Mouse (Mus musculus) MEL (cell line): ENCODE measurements around the gene Lancl3. TPM values are rescaled to one million over a fixed set of nuclear protein-coding genes. Genes with fewer than 3 reads are reported as not detected.
A peak's percentile ranks its signal among the peaks of the same experiment; 100 is the strongest.

Experiments
- DNase-seq: peaks from one replicate; pipeline ENCODE4 v3.0.0; 2011; ENCODE audit warnings: low read depth, low spot score
- H3K27ac ChIP-seq: 2 replicates; pipeline ENCODE4 v1.5.1; 2012; ENCODE audit warnings: low read depth, mild to moderate bottlenecking, control low read depth, low read length, moderate library complexity; ENCODE audit not compliant: control insufficient read depth
- H3K27me3 ChIP-seq, 2 experiments: fragments of 150-350 bp in 1 of 2; sonication (generic) in 1 of 2; 2 replicates each; pipeline ENCODE4 v1.6.1; 2012; ENCODE audit warnings: low read length in 2 of 2, mild to moderate bottlenecking in 2 of 2, improper control_type of control experiment in 1 of 2, moderate library complexity in 1 of 2; ENCODE audit not compliant: insufficient read depth in 2 of 2, control insufficient read depth in 1 of 2
- H3K36me3 ChIP-seq, 2 experiments: 2 replicates each; pipeline ENCODE4 v1.6.1; 2012 to 2014; ENCODE audit warnings: low read length in 2 of 2, improper control_type of control experiment in 1 of 2, inconsistent platforms in 1 of 2, mild to moderate bottlenecking in 1 of 2; ENCODE audit not compliant: insufficient read depth in 2 of 2, control insufficient read depth in 1 of 2
- H3K4me1 ChIP-seq, 2 experiments: fragments of 150-350 bp in 1 of 2; sonication (generic) in 1 of 2; 2 replicates each; pipeline ENCODE4 v1.6.1; 2012; ENCODE audit warnings: low read length in 2 of 2, improper control_type of control experiment in 1 of 2, mild to moderate bottlenecking in 1 of 2; ENCODE audit not compliant: insufficient read depth in 2 of 2, control insufficient read depth in 1 of 2
- H3K4me3 ChIP-seq, 2 experiments: fragments of 150-350 bp in 1 of 2; sonication (generic) in 1 of 2; 2 replicates each; pipeline ENCODE4 v1.5.1; 2012; ENCODE audit warnings: low read depth in 2 of 2, low read length in 2 of 2, mild to moderate bottlenecking in 2 of 2, moderate library complexity in 2 of 2, control low read depth in 1 of 2, improper control_type of control experiment in 1 of 2; ENCODE audit not compliant: control insufficient read depth in 1 of 2, insufficient read depth in 1 of 2
- H3K79me2 ChIP-seq: 2 replicates; pipeline ENCODE4 v1.6.1; 2012; ENCODE audit warnings: mild to moderate bottlenecking, low read length, moderate library complexity; ENCODE audit not compliant: control insufficient read depth, poor library complexity, insufficient read depth
- H3K9ac ChIP-seq: 2 replicates; pipeline ENCODE4 v1.6.1; 2012; ENCODE audit warnings: low read depth, mild to moderate bottlenecking, control low read depth, low read length, moderate library complexity; ENCODE audit not compliant: control insufficient read depth, poor library complexity, severe bottlenecking
- H3K9me3 ChIP-seq: fragments of 150-350 bp; sonication (generic); replicated peaks from 2 replicates; pipeline ENCODE4 v1.6.1; 2012; ENCODE audit warnings: mild to moderate bottlenecking, low read length, improper control_type of control experiment, moderate library complexity; ENCODE audit not compliant: insufficient read depth
- BHLHE40 ChIP-seq: IDR thresholded peaks from 2 replicates; pipeline ENCODE4 v1.6.1; 2012; ENCODE audit warnings: low read depth, mild to moderate bottlenecking, inconsistent platforms, low read length, improper control_type of control experiment, borderline replicate concordance
- CHD1 ChIP-seq: IDR thresholded peaks from 2 replicates; pipeline ENCODE4 v1.6.1; 2012; ENCODE audit warnings: low read depth, mild to moderate bottlenecking, inconsistent platforms, low read length, improper control_type of control experiment
- CHD2 ChIP-seq: IDR thresholded peaks from 2 replicates; pipeline ENCODE4 v1.6.1; 2011; ENCODE audit warnings: low read length, improper control_type of control experiment
- CTCF ChIP-seq, 3 experiments: IDR thresholded peaks in 2 of 3; conservative IDR thresholded peaks in 1 of 3; 2 replicates each; pipeline ENCODE4 v1.5.1; 2011 to 2012; ENCODE audit warnings: low read length in 3 of 3, low read depth in 2 of 3, mild to moderate bottlenecking in 2 of 3, improper control_type of control experiment in 1 of 3, inconsistent platforms in 1 of 3, mixed read lengths in 1 of 3, moderate library complexity in 1 of 3; ENCODE audit not compliant: control insufficient read depth in 1 of 3, insufficient read depth in 1 of 3, poor library complexity in 1 of 3, severe bottlenecking in 1 of 3
- GABPA ChIP-seq: IDR thresholded peaks from 2 replicates; pipeline ENCODE4 v1.6.1; 2012; ENCODE audit warnings: low read depth, mild to moderate bottlenecking, inconsistent platforms, low read length, improper control_type of control experiment, moderate library complexity
- GATA1 ChIP-seq: IDR thresholded peaks from 2 replicates; pipeline ENCODE4 v1.6.1; 2011; ENCODE audit warnings: low read depth, low read length, improper control_type of control experiment
- HCFC1 ChIP-seq: IDR thresholded peaks from 2 replicates; pipeline ENCODE4 v1.6.1; 2012; ENCODE audit warnings: low read depth, mild to moderate bottlenecking, inconsistent platforms, low read length, improper control_type of control experiment, moderate library complexity
- JUND ChIP-seq: IDR thresholded peaks from 2 replicates; pipeline ENCODE4 v1.6.1; 2011; ENCODE audit warnings: low read depth, mild to moderate bottlenecking, improper control_type of control experiment, low read length
- KAT2A ChIP-seq: conservative IDR thresholded peaks from 2 replicates; pipeline ENCODE4 v1.6.1; 2012; ENCODE audit warnings: low read depth, low read length, improper control_type of control experiment, inconsistent platforms
- MAFK ChIP-seq: IDR thresholded peaks from 2 replicates; pipeline ENCODE4 v1.6.1; 2011; ENCODE audit warnings: low read depth, mild to moderate bottlenecking, low read length, improper control_type of control experiment, borderline replicate concordance
- MEF2A ChIP-seq: IDR thresholded peaks from 2 replicates; pipeline ENCODE4 v1.6.1; 2014; ENCODE audit warnings: low read depth, mild to moderate bottlenecking, inconsistent platforms, low read length, improper control_type of control experiment; ENCODE audit not compliant: poor library complexity, insufficient replicate concordance, severe bottlenecking; ENCODE audit errors: extremely low read depth
- MXI1 ChIP-seq: IDR thresholded peaks from 2 replicates; pipeline ENCODE4 v1.6.1; 2011; ENCODE audit warnings: mild to moderate bottlenecking, low read depth, low read length, improper control_type of control experiment
- MYB ChIP-seq: IDR thresholded peaks from 2 replicates; pipeline ENCODE4 v1.6.1; 2011; ENCODE audit warnings: mild to moderate bottlenecking, low read depth, low read length, improper control_type of control experiment
- NRF1 ChIP-seq: IDR thresholded peaks from 2 replicates; pipeline ENCODE4 v1.6.1; 2014; ENCODE audit warnings: low read depth, mild to moderate bottlenecking, inconsistent platforms, low read length, improper control_type of control experiment, moderate library complexity; ENCODE audit not compliant: poor library complexity, insufficient read depth, severe bottlenecking
- POLR2AphosphoS2 ChIP-seq: IDR thresholded peaks from 2 replicates; pipeline ENCODE4 v1.6.1; 2011; ENCODE audit warnings: low read length, improper control_type of control experiment
- RCOR1 ChIP-seq: IDR thresholded peaks from 2 replicates; pipeline ENCODE4 v1.6.1; 2012; ENCODE audit warnings: low read depth, mild to moderate bottlenecking, inconsistent platforms, low read length, improper control_type of control experiment
- TBP ChIP-seq: IDR thresholded peaks from 2 replicates; pipeline ENCODE4 v1.8.0; 2011; ENCODE audit warnings: low read depth, low read length, improper control_type of control experiment
- TCF12 ChIP-seq: IDR thresholded peaks from 2 replicates; pipeline ENCODE4 v1.6.1; 2014; ENCODE audit warnings: low read depth, mild to moderate bottlenecking, inconsistent platforms, low read length, improper control_type of control experiment, moderate library complexity
- USF1 ChIP-seq: IDR thresholded peaks from 2 replicates; pipeline ENCODE4 v1.6.1; 2014; ENCODE audit warnings: low read depth, mild to moderate bottlenecking, inconsistent platforms, low read length, improper control_type of control experiment, moderate library complexity
- USF2 ChIP-seq, 2 experiments: IDR thresholded peaks; 2 replicates each; pipeline ENCODE4 v1.6.1; 2011 to 2012; ENCODE audit warnings: improper control_type of control experiment in 2 of 2, low read length in 2 of 2, borderline replicate concordance in 1 of 2, inconsistent platforms in 1 of 2, low read depth in 1 of 2, mild to moderate bottlenecking in 1 of 2; ENCODE audit not compliant: insufficient read depth in 1 of 2
- ZC3H11A ChIP-seq: IDR thresholded peaks from 2 replicates; pipeline ENCODE4 v1.6.1; 2012; ENCODE audit warnings: low read depth, mild to moderate bottlenecking, inconsistent platforms, low read length, improper control_type of control experiment
- ZKSCAN1 ChIP-seq: IDR thresholded peaks from 2 replicates; pipeline ENCODE4 v1.6.1; 2012; ENCODE audit warnings: low read depth, mild to moderate bottlenecking, inconsistent platforms, low read length, improper control_type of control experiment, moderate library complexity
- polyA plus RNA-seq, 2 experiments: library from polyadenylated mRNA; stranded (reverse) in 1 of 2; unstranded in 1 of 2; fragments of >175 nt in 1 of 2; fragments of >200 nt in 1 of 2; gene quantifications; 2 replicates each; pipeline versions ENCODE4 v1.2.1 to v1.2.4; 2012; ENCODE audit warnings: low replicate concordance in 2 of 2, low read depth in 1 of 2; ENCODE audit not compliant: insufficient read length in 2 of 2, insufficient read depth in 1 of 2, missing spikeins in 1 of 2
- total RNA-seq: library from RNA; depleted of rRNA; stranded (reverse); fragments of 300-350 nt; gene quantifications from 2 replicates; pipeline ENCODE4 v1.2.3, GENCODE M21; 2012

Gene Lancl3
- total and polyA plus RNA-seq, 3 experiments = 0.03 TPM; not detected in 2

- TF ChIP-seq USF2 (IDR thresholded peaks at IDR 0.05; ENCODE audit: borderline replicate concordance in 1 of 2, insufficient read depth in 1 of 2, low read depth in 1 of 2, low read length in 2 of 2) (no peak), CTCF (IDR thresholded peaks at IDR 0.05 in 2 of 3, conservative IDR thresholded peaks at IDR 0.05 in 1 of 3; ENCODE audit: control insufficient read depth in 1 of 3, insufficient read depth in 1 of 3, low read depth in 2 of 3, low read length in 3 of 3, poor library complexity in 1 of 3, severe bottlenecking in 1 of 3) (no peak), TCF12 (peak; percentile 58; the same call in 1 of the 2 replicates), USF1 (no peak), ZKSCAN1 (no peak)
Observed at GRCm38 (mm10) chrX:9257831-9258230, 58.1 kb downstream of the Lancl3 start (continued).

GRCm38 (mm10) chrX:9259267-9259666, 59.6 kb downstream of the Lancl3 start:
- Histone ChIP-seq H3K79me2 (no peaks in the 10 kb centered on the region), H3K4me3 (no peak overlapping the region), H3K4me1 (peaks cover 12 to 18% of the 10 kb centered on the region in 2 experiments), H3K27ac (no peak overlapping the region), H3K9ac (no peak overlapping the region), H3K27me3 (no peaks in the 10 kb centered on the region), H3K9me3 (no peaks in the 10 kb centered on the region), H3K36me3 (peaks cover 0 to 27% of the 10 kb centered on the region in 2 experiments; a peak in 2 of 4 replicates)
- peak; percentile 71 for DNase-seq
- peak; percentile 89 for TF ChIP-seq TBP
- TF ChIP-seq KAT2A = no peak
- peak; percentile 33; the same call in 1 of the 2 replicates for TF ChIP-seq RCOR1
- no peak for TF ChIP-seq MEF2A

DNA sequence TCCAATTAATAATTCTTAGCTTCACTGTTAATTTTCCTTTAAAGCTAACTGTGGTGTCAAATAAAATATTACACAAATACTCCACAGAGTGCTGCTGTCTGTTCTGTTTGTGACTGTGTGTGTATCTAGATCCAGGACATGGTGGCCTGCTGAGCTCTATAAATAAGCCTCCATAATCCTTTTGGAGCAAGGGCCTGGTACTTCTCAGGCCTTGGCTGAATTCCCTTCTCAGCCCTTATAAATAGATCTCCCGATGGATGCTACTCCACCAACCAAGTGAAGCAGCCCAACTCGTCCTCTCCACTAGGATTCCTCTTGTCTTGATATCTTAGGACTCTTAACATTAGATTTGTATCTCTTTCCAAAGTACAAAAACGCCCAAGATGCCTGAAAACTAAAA, 71.4 kb downstream of the Lancl3 start:
- H3K4me3 ChIP-seq = no peak overlapping the region; a peak in 2 of 4 replicates
- no peak overlapping the region for H3K27ac ChIP-seq
- peaks cover 9 to 15% of the 10 kb centered on the region in 2 experiments; a peak in 3 of 4 replicates for H3K4me1 ChIP-seq
- TF ChIP-seq MAFK = no peak
- no peak for TF ChIP-seq CHD2
- TF ChIP-seq POLR2AphosphoS2 = no peak
- TF ChIP-seq HCFC1 = no peak
- no peak for TF ChIP-seq MXI1
- TF ChIP-seq USF2 (IDR thresholded peaks at IDR 0.05; ENCODE audit: borderline replicate concordance in 1 of 2, insufficient read depth in 1 of 2, low read depth in 1 of 2, low read length in 2 of 2) = no peak
- TF ChIP-seq JUND = no peak
- no peak for TF ChIP-seq CHD1
- no peak for TF ChIP-seq ZKSCAN1
- TF ChIP-seq ZC3H11A = no peak
- TF ChIP-seq GATA1 = no peak
- TF ChIP-seq GABPA = no peak
- TF ChIP-seq CTCF (IDR thresholded peaks at IDR 0.05 in 2 of 3, conservative IDR thresholded peaks at IDR 0.05 in 1 of 3; ENCODE audit: control insufficient read depth in 1 of 3, insufficient read depth in 1 of 3, low read depth in 2 of 3, low read length in 3 of 3, poor library complexity in 1 of 3, severe bottlenecking in 1 of 3) = no peak
- TF ChIP-seq NRF1 = no peak
- no peak for TF ChIP-seq BHLHE40
- TF ChIP-seq KAT2A = no peak
- TF ChIP-seq MYB = no peak
- TF ChIP-seq MEF2A = no peak
- H3K9ac ChIP-seq = no peak overlapping the region; the same call in 1 of the 2 replicates
- H3K36me3 ChIP-seq = peaks cover 0 to 18% of the 10 kb centered on the region in 2 experiments; a peak in 3 of 4 replicates
- no peaks in the 10 kb centered on the region for H3K9me3 ChIP-seq
- no peak for DNase-seq
- H3K79me2 ChIP-seq = peaks cover 28% of the 10 kb centered on the region
- no peaks in the 10 kb centered on the region for H3K27me3 ChIP-seq
